Mouse (Mus musculus): ENCODE measurements at regions not wholly inside any gene's neighbourhood (a gene's known extent, or its start where the extent isn't known, plus 50 kb on each side); places are given as distances from the start of the nearest gene placed in this dataset.
"Not testable (repeated sequence)": the region's sequence is repeated elsewhere in the genome, so short reads cannot be mapped to it uniquely, and the experiment has no call there.

DNA sequence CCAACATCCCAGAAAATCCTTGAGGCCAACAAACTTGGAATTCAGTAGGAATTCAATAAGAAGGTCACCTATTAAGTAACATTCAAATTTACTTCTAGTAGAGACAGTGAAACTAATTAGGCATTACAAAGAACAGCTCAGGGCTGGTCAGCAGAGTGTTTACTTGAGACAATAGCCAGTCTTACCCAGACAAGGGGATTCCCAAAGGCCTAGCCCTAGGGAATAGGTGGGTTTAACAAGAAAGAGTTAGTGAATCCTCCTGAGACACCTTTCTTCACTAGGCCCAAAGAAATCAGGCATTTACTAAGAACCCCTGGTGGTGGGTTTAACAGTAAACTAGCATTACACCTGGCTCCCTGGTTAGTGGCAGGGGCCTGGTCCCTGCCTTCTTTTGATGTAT lies 597.7 kb upstream of the Cdh9 start:
- DNase-seq (ENCODE audit: low spot score in 2 of 2) = no peak

DNA sequence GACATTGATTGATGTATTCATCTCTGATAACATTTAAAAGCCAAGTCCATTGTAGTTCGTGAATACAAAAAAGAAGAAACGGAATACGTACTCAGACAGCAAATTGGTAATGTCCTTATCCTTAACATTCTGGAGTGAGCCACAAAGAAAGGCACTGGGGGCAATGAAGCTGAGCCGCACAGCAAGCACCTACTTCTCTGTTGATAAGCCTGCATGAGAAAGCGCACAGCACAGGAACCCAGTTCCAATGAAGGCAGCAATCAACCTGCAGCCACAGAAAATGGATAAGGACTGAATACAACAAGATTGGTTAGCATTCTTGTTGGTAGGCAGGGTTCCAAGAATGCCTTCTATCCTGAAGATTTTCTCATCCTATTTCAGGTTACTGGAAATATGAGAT lies 570.4 kb upstream of the Cdh9 start:
- peak in 1 of 2 experiments; percentile 3 for DNase-seq (ENCODE audit: low spot score in 2 of 2)

GRCm38 (mm10) chr15:16163969-16164368 lies 564.6 kb upstream of the Cdh9 start:
- no peak for DNase-seq (ENCODE audit: low spot score in 2 of 2)

DNA sequence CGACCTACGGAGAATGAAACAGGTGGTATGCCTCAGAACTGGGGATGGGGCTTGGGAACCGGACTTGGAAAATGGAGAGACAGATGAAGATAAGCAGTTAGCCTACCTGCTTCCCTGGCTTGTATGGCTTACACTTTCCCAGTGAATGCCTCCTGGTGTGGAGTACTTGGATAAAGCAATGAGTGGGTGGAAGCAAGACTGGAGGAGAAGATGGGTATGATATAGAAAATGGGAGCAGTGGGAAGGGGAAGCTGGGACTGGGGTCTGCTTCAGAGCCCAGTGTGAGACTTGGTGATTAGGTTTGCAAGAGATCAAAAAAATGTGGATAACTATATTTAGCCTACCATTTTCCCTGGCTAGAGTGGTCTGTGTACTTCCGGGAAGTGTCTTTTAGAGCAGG lies 515.2 kb upstream of the Cdh9 start:
- DNase-seq (ENCODE audit: low spot score in 2 of 2) = no peak

DNA sequence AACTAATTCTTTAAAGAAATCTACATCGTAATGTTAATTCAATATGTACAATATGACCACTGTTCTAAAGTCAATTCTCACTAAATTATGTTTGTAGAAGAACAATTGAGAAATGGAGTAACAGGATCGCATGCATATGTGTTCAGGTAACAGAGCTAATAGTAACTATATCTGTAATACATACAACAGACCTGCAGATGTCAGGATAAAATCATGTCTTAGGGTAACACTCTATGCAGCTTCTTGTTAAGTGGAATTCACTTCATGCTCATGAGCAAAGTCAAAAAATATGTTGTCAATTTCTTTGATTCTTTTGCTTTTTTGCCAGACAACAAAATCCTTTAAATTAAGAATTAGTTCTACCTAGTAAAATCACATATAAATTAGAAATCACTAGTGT lies 506.9 kb upstream of the Cdh9 start:
- peak in 1 of 2 experiments; percentile 2 for DNase-seq (ENCODE audit: low spot score in 2 of 2)

DNA sequence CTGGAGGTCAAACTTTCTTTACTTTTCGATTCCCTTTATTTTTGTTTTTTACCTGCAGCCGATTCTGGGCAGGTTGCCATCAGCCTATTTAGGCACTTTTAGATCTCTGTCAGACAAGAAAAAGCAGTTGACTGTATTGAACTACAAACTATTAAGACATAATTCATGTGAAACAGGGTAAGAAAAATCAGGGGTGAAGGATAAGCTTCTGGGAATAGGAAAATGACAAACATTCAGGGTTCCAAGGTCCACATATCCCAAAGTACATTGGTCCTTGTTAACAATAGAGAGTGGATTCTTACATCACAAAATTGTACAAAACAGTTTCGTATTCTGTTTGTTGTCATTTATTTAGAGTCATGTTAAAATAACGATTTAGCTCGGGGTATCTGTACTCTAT lies 480.0 kb upstream of the Cdh9 start:
- DNase-seq (ENCODE audit: low spot score in 2 of 2) = no peak

DNA sequence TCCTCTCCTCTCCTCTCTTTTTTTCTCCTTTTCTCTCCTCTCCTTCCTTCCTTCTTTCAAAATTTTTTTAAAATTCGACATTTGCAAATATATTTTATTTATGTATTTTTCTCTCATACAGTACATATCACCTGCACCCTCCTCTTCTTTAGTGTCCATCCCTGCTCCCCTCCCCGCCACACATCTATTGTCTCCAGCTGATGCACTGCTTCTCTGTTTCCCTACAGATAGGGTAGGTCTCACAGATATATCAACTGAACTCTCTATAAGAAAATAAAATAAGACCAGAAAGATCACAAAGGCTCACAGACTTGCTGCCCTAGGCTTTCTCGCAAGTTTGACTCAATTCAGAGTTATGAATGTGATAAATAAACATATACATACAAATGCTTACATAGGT lies 443.4 kb upstream of the Cdh9 start:
- no peak for DNase-seq (ENCODE audit: low spot score in 2 of 2)

DNA sequence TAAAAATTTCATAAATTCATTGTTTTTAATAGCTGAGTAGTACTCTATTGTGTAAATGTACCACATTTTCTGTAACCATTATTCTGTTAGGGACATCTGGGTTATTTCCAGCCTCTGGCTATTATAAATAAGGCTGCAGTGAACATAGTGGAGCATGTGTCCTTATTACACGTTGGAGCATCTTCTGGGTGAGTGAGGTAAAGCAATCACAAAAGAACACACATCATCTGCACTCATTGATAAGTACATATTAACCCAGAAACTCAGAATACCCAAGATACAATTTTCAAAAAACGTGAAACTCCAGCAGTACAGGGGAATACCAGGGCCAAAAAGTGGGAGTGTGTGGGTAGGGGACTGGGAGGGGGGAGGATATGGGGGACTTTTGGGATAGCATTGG lies 434.0 kb upstream of the Cdh9 start:
- not testable (repeated sequence) for DNase-seq (ENCODE audit: low spot score in 2 of 2)

- DNase-seq (ENCODE audit: low spot score in 2 of 2) = no peak
Observed at GRCm38 (mm10) chr15:16309678-16310077, 418.9 kb upstream of the Cdh9 start.

- DNase-seq (ENCODE audit: low spot score in 2 of 2) = no peak
Observed at GRCm38 (mm10) chr15:16311956-16312646, 416.5 kb upstream of the Cdh9 start.

DNA sequence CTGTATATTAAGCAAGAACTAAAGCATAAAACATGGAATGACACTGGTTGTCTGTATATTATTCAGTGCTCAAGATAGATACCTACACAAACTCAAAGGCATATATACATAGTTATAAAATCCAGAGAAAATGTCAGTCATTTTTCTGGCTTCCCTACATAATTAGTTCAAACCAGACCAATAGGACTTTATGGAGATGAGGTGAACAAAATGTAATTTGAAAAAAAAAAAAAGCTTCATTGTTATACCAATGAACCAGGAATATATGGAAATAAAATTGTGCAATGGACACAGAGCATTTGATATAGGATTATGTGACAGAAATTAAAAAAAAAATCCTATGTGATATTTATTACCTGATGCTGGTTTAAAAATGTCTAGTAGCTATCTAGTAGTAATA lies 415.8 kb upstream of the Cdh9 start:
- DNase-seq (ENCODE audit: low spot score in 2 of 2) = no peak

GRCm38 (mm10) chr15:16313818-16314217 lies 414.7 kb upstream of the Cdh9 start:
- DNase-seq (ENCODE audit: low spot score in 2 of 2) = no peak

DNA sequence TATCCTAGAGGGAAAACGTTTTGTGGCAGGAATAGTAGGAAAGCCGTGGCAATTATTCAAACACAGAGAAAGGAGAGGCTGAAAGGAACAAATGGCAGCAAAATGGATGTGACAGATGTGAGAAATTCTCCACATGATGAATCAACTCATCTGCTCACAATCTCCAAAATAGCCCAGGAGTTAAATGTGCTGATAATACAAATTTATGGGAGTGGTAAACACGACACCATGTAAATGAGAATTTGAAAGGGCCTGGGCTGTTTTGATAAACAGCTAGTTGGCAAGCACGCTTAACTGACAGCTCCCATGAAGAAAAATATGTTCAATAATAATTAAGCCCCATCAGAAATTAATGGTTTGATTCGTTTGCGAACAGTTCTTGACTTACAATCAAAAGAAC lies 413.9 kb upstream of the Cdh9 start:
- DNase-seq (ENCODE audit: low spot score in 2 of 2) = peak in 1 of 2 experiments; percentile 7

- DNase-seq (ENCODE audit: low spot score in 2 of 2) = no peak
Observed at GRCm38 (mm10) chr15:16315085-16315484, 413.5 kb upstream of the Cdh9 start.

DNA sequence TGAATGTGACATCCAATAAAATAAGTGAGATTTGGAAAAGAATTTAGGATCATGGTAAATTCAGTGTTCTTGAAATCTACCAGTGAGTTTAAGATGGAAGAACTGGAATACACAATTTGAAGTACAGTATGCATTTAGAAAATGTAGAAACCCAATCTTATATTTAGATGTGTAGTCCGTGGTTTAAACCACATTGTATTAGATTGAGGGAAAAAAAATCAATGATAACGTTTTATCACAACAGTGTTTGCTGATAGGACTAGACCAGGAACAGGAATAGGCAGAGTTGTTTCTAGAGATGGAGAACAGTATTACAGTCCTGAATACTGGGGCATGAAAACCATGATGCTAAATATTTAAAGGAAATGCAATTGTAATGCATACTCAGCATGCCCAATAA lies 402.2 kb upstream of the Cdh9 start:
- DNase-seq (ENCODE audit: low spot score in 2 of 2) = no peak
